Mouse (Mus musculus): Measurements from ENCODE around the gene Cmklr1. TPM values are rescaled to one million over a fixed set of nuclear protein-coding genes. Genes with fewer than 3 reads are reported as not detected.

Cmklr1 gene
- polyA plus RNA-seq, 1 experiment from 2014 or later: 7.8 TPM

DNA sequence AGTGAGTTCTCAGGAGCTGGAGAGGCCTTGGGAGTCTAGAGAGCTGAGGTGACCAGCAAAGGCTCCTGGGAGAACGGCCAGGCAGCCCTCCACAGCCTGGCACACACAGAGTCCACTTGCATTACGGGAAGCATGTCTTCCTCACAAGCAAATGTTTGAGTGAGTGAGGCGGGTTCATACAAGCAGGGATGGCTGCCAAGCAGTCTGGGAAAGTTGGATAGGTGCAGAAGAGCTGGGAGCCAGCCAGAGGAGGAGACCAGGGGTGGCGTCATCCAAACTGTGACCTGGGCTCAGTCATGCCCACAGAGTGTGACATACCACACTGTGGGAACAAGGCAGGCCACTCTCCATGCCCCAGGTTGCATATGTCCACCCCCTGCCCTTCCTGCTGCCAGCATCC is 25.2 kb downstream of the Cmklr1 start:
- DNase-seq (ENCODE audit: low spot score) (no peak), ATAC-seq (ENCODE audit: low read depth) (no peak)
- Histone ChIP-seq H3K36me3 (ENCODE audit: control insufficient read depth, insufficient read depth, low read length) (no peaks in the 10 kb centered on the region), H3K4me1 (ENCODE audit: control insufficient read depth, insufficient read depth, low read length) (peaks cover 20% of the 10 kb centered on the region), H3K4me3 (ENCODE audit: low read depth, low read length) (no peak overlapping the region), H3K9ac (ENCODE audit: low read depth, low read length) (no peak overlapping the region), H3K9me3 (ENCODE audit: control insufficient read depth, low read length) (no peaks in the 10 kb centered on the region), H3K4me2 (ENCODE audit: low read depth, low read length) (no peak overlapping the region), H3K27me3 (replicated peaks; ENCODE audit: control insufficient read depth, insufficient read depth, low read length) (no peaks in the 10 kb centered on the region), H3K27ac (replicated peaks; ENCODE audit: low read depth, low read length) (no peak overlapping the region)
- WGBS: 67% methylated on average over 4 of the region's 4 CpGs

DNA sequence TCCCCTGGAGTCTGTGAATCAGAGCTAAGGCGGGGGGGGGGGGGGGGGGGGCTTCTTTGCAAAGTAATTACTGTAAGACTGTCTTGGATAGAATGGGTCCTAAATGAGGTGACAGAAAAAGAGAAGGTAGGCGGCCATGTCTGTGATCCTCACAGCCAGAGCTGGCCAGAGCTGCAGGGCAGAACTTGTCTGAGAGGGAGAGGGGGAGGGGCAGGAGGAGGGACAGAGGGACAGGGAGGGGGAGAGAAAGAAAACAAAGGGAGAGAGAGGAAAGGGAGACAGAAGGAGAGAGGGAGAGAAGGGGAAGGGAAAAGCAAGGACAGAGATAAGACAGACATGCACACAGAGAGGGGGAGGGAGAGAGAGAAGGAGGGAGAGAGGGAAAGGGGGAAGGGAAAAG is 27.2 kb downstream of the Cmklr1 start:
- Histone ChIP-seq H3K27ac (replicated peaks; ENCODE audit: low read depth, low read length) (no peak overlapping the region), H3K9me3 (ENCODE audit: control insufficient read depth, low read length) (no peaks in the 10 kb centered on the region), H3K4me3 (ENCODE audit: low read depth, low read length) (no peak overlapping the region), H3K4me1 (ENCODE audit: control insufficient read depth, insufficient read depth, low read length) (peaks cover 11% of the 10 kb centered on the region), H3K27me3 (replicated peaks; ENCODE audit: control insufficient read depth, insufficient read depth, low read length) (no peaks in the 10 kb centered on the region), H3K9ac (ENCODE audit: low read depth, low read length) (no peak overlapping the region), H3K4me2 (ENCODE audit: low read depth, low read length) (no peak overlapping the region), H3K36me3 (ENCODE audit: control insufficient read depth, insufficient read depth, low read length) (no peaks in the 10 kb centered on the region)
- ATAC-seq (ENCODE audit: low read depth) (no peak), DNase-seq (ENCODE audit: low spot score) (no peak)
- WGBS: 35% methylated on average over 1 of the region's 2 CpGs

DNA sequence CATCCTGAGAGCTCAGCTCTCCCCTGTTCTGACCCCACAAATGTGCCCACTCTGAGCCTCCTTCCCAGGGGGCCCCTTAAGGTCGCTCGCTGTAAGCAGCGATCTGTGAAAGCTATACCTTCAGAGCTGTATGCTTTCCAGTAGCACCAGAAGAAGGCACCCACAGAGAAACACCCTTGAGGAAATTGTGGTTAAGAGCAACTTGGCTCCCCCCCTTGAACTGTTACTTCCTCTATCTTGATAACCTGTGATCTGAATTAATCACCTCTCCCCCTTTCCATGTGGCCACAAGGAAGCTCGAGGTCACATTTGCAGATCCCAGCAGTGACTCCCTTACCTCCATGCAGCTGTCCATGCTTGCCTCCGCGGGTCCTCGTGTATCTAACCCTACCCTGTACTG is 29.2 kb downstream of the Cmklr1 start:
- 81% methylated on average over 7 of the region's 7 CpGs for WGBS
- no peaks in the 10 kb centered on the region for H3K27me3 ChIP-seq (replicated peaks; ENCODE audit: control insufficient read depth, insufficient read depth, low read length)
- H3K27ac ChIP-seq (replicated peaks; ENCODE audit: low read depth, low read length): no peak overlapping the region
- DNase-seq (ENCODE audit: low spot score) (no peak), ATAC-seq (ENCODE audit: low read depth) (no peak)
- H3K36me3 ChIP-seq (ENCODE audit: control insufficient read depth, insufficient read depth, low read length): no peaks in the 10 kb centered on the region
- no peak overlapping the region for H3K4me3 ChIP-seq (ENCODE audit: low read depth, low read length)
- no peak overlapping the region for H3K4me2 ChIP-seq (ENCODE audit: low read depth, low read length)
- H3K4me1 ChIP-seq (ENCODE audit: control insufficient read depth, insufficient read depth, low read length): no peaks in the 10 kb centered on the region
- H3K9me3 ChIP-seq (ENCODE audit: control insufficient read depth, low read length): no peaks in the 10 kb centered on the region
- no peak overlapping the region for H3K9ac ChIP-seq (ENCODE audit: low read depth, low read length)

DNA sequence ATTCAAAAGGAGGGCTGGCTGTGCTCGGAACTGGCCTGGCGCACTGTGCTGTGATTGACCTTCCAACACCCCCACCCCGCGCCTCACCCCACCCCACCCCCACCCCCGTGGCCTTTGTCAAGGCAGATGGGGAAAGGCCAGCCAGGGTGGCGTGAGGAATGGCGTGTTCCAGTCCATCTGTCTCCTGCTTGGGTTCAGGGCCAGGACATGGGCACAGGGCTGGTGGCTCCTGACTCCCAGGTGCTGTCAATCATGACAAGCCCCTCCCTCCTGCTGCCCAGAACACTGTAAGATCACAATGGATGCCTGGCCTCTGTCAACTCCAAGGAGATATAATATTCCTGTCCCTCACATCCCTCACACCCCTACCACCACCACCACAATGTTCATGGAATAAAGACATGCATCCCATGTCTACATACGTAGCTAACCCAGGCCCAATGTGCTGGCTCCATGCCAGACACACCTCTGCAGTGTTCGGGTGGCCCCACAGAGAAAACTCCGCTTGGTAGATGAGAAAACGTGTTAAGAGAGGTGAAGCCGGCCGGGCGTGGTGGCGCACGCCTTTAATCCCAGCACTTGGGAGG is 30.0 kb downstream of the Cmklr1 start:
- Histone ChIP-seq H3K27ac (replicated peaks; ENCODE audit: low read depth, low read length) (no peak overlapping the region), H3K36me3 (ENCODE audit: control insufficient read depth, insufficient read depth, low read length) (peaks cover 5% of the 10 kb centered on the region; the same call in 1 of the 2 replicates), H3K9me3 (ENCODE audit: control insufficient read depth, low read length) (no peaks in the 10 kb centered on the region), H3K4me3 (ENCODE audit: low read depth, low read length) (no peak overlapping the region), H3K4me1 (ENCODE audit: control insufficient read depth, insufficient read depth, low read length) (no peaks in the 10 kb centered on the region), H3K9ac (ENCODE audit: low read depth, low read length) (no peak overlapping the region), H3K27me3 (replicated peaks; ENCODE audit: control insufficient read depth, insufficient read depth, low read length) (no peaks in the 10 kb centered on the region), H3K4me2 (ENCODE audit: low read depth, low read length) (no peak overlapping the region)
- WGBS: 78% methylated on average over 13 of the region's 16 CpGs
- no peak for ATAC-seq (ENCODE audit: low read depth)
- DNase-seq (ENCODE audit: low spot score): no peak

DNA sequence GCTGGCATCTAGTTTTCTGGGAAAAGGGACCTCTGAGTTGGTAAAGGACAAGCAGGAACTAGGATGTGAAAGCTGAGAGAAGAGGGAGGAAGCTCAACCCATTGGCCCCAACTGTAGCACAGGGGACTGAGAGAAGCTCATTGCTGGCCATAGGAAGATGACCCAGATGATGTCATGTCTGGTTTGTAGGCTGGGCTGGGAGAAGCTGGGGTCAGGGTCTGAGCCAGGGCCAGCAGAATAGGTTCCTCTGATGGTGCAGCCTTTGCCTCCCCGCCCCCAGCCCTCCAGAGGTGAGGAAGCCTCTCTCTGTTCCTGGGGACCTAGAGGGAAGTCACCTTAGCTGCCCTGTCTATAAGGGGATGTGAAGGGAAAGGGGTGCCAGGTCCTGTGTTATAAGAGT is 31.1 kb downstream of the Cmklr1 start:
- Histone ChIP-seq H3K27ac (replicated peaks; ENCODE audit: low read depth, low read length) (no peak overlapping the region), H3K9ac (ENCODE audit: low read depth, low read length) (no peak overlapping the region), H3K9me3 (ENCODE audit: control insufficient read depth, low read length) (no peaks in the 10 kb centered on the region), H3K4me3 (ENCODE audit: low read depth, low read length) (no peak overlapping the region), H3K27me3 (replicated peaks; ENCODE audit: control insufficient read depth, insufficient read depth, low read length) (no peaks in the 10 kb centered on the region), H3K4me2 (ENCODE audit: low read depth, low read length) (no peak overlapping the region), H3K36me3 (ENCODE audit: control insufficient read depth, insufficient read depth, low read length) (peaks cover 9% of the 10 kb centered on the region; the same call in 1 of the 2 replicates), H3K4me1 (ENCODE audit: control insufficient read depth, insufficient read depth, low read length) (no peaks in the 10 kb centered on the region)
- WGBS: 100% methylated on average over 1 of the region's 1 CpGs
- ATAC-seq (ENCODE audit: low read depth) (no peak), DNase-seq (ENCODE audit: low spot score) (no peak)

DNA sequence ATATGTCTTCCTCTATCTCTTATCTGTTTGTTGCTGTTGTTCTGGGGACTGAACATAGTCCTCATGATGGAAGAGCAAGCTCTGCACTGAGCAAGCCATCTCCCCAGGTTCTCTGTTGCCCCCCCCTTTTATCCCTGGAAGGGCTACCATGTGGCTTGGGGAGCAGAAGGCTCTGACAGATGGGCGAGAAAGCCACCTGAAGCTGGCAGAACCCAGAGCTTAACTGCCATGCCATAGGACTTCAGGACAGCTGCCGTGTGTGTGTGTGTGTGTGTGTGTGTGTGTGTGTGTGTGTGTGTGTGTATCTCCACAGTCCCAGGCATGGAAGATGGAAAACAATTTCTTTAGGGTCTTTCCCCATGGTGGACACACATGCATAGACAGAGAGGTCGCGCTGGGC is 31.5 kb downstream of the Cmklr1 start:
- no peak overlapping the region for H3K9ac ChIP-seq (ENCODE audit: low read depth, low read length)
- no peaks in the 10 kb centered on the region for H3K9me3 ChIP-seq (ENCODE audit: control insufficient read depth, low read length)
- no peaks in the 10 kb centered on the region for H3K4me1 ChIP-seq (ENCODE audit: control insufficient read depth, insufficient read depth, low read length)
- H3K4me3 ChIP-seq (ENCODE audit: low read depth, low read length): no peak overlapping the region
- peaks cover 13% of the 10 kb centered on the region; the same call in 1 of the 2 replicates for H3K36me3 ChIP-seq (ENCODE audit: control insufficient read depth, insufficient read depth, low read length)
- no peak for DNase-seq (ENCODE audit: low spot score)
- no peak overlapping the region for H3K27ac ChIP-seq (replicated peaks; ENCODE audit: low read depth, low read length)
- no peak for ATAC-seq (ENCODE audit: low read depth)
- 94% methylated on average over 4 of the region's 4 CpGs for WGBS
- H3K27me3 ChIP-seq (replicated peaks; ENCODE audit: control insufficient read depth, insufficient read depth, low read length): no peaks in the 10 kb centered on the region
- H3K4me2 ChIP-seq (ENCODE audit: low read depth, low read length): no peak overlapping the region

GRCm38 (mm10) chr5:113611771-113612233 is 38.4 kb downstream of the Cmklr1 start:
- Histone ChIP-seq H3K9me3 (ENCODE audit: control insufficient read depth, low read length) (no peaks in the 10 kb centered on the region), H3K4me3 (ENCODE audit: low read depth, low read length) (no peak overlapping the region), H3K9ac (ENCODE audit: low read depth, low read length) (no peak overlapping the region), H3K27me3 (replicated peaks; ENCODE audit: control insufficient read depth, insufficient read depth, low read length) (no peaks in the 10 kb centered on the region), H3K4me1 (ENCODE audit: control insufficient read depth, insufficient read depth, low read length) (peaks cover 13% of the 10 kb centered on the region; the same call in 1 of the 2 replicates), H3K4me2 (ENCODE audit: low read depth, low read length) (no peak overlapping the region), H3K36me3 (ENCODE audit: control insufficient read depth, insufficient read depth, low read length) (peaks cover 13% of the 10 kb centered on the region; the same call in 1 of the 2 replicates), H3K27ac (replicated peaks; ENCODE audit: low read depth, low read length) (no peak overlapping the region)
- ATAC-seq (ENCODE audit: low read depth) (no peak), DNase-seq (ENCODE audit: low spot score) (no peak)
- WGBS: 88% methylated on average over 11 of the region's 12 CpGs

DNA sequence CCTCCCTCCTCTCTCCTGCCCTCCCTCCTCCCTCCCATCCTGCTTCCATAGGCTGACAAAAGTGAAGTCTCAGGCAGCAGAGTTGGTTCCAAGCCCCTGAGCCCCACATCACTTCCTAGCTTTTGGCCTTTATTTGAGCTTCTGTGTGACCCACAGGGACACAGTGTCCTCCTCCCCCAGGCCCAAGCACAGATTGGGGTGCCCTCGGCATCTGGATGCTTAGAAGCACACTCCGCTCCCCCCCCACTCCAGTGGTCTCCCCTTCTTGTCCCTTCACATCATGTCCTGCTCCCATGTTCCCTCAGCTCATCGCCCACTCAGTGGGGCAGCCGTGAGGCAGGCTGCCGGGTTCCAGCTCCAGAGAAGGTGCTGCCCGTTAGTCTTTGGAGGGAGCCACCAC is 39.1 kb downstream of the Cmklr1 start:
- H3K27me3 ChIP-seq (replicated peaks; ENCODE audit: control insufficient read depth, insufficient read depth, low read length): no peaks in the 10 kb centered on the region
- H3K27ac ChIP-seq (replicated peaks; ENCODE audit: low read depth, low read length): no peak overlapping the region

GRCm38 (mm10) chr5:113610490-113610889 is 39.7 kb downstream of the Cmklr1 start:
- no peak overlapping the region for H3K4me2 ChIP-seq (ENCODE audit: low read depth, low read length)
- H3K4me3 ChIP-seq (ENCODE audit: low read depth, low read length): no peak overlapping the region
- peaks cover 9% of the 10 kb centered on the region; the same call in 1 of the 2 replicates for H3K36me3 ChIP-seq (ENCODE audit: control insufficient read depth, insufficient read depth, low read length)
- H3K27ac ChIP-seq (replicated peaks; ENCODE audit: low read depth, low read length): no peak overlapping the region
- peaks cover 13% of the 10 kb centered on the region; the same call in 1 of the 2 replicates for H3K4me1 ChIP-seq (ENCODE audit: control insufficient read depth, insufficient read depth, low read length)
- H3K9ac ChIP-seq (ENCODE audit: low read depth, low read length): no peak overlapping the region
- no peaks in the 10 kb centered on the region for H3K9me3 ChIP-seq (ENCODE audit: control insufficient read depth, low read length)
- ATAC-seq (ENCODE audit: low read depth) (no peak), DNase-seq (ENCODE audit: low spot score) (no peak)
- no peaks in the 10 kb centered on the region for H3K27me3 ChIP-seq (replicated peaks; ENCODE audit: control insufficient read depth, insufficient read depth, low read length)
- WGBS: 61% methylated on average over 6 of the region's 6 CpGs

More for the DNA sequence above, 39.1 kb downstream of the Cmklr1 start:
- no peak for DNase-seq (ENCODE audit: low spot score)
- Histone ChIP-seq H3K36me3 (ENCODE audit: control insufficient read depth, insufficient read depth, low read length) (peaks cover 13% of the 10 kb centered on the region; the same call in 1 of the 2 replicates), H3K4me2 (ENCODE audit: low read depth, low read length) (no peak overlapping the region), H3K4me1 (ENCODE audit: control insufficient read depth, insufficient read depth, low read length) (peaks cover 13% of the 10 kb centered on the region; the same call in 1 of the 2 replicates), H3K4me3 (ENCODE audit: low read depth, low read length) (no peak overlapping the region), H3K9ac (ENCODE audit: low read depth, low read length) (no peak overlapping the region), H3K9me3 (ENCODE audit: control insufficient read depth, low read length) (no peaks in the 10 kb centered on the region)
- no peak for ATAC-seq (ENCODE audit: low read depth)
- 70% methylated on average over 6 of the region's 6 CpGs for WGBS

Measured in embryonic facial prominence, embryonic 14.5 days (tissue).